Mouse (Mus musculus) G1E-ER4 (cell line): ENCODE results near the gene Myo18b. TPM values are rescaled to one million over a fixed set of nuclear protein-coding genes. Genes with fewer than 3 reads are reported as not detected.

ENCODE experiments used
- GATA1 ChIP-seq: IDR thresholded peaks from one replicate; pipeline ENCODE4 v1.8.0; 2012; ENCODE audit warnings: low read length, inconsistent platforms
- polyA plus RNA-seq: library from polyadenylated mRNA; stranded (reverse); fragments of >175 nt; gene quantifications from 2 replicates; pipeline ENCODE4 v1.2.3, GENCODE M21; 2012

The Myo18b gene
- polyA plus RNA-seq, 1 experiment, result not detected

- TF ChIP-seq GATA1, result no peak
Observed at GRCm38 (mm10) chr5:112893462-112894060, 2.6 kb downstream of the Myo18b start.

GRCm38 (mm10) chr5:112892411-112892810 lies 3.8 kb downstream of the Myo18b start:
- no peak for TF ChIP-seq GATA1

- TF ChIP-seq GATA1, result no peak
Observed at GRCm38 (mm10) chr5:112888651-112889050, 7.5 kb downstream of the Myo18b start.

- no peak for TF ChIP-seq GATA1
Observed at GRCm38 (mm10) chr5:112886687-112887491, 9.3 kb downstream of the Myo18b start.

- no peak for TF ChIP-seq GATA1
Observed at GRCm38 (mm10) chr5:112877391-112878115, 18.6 kb downstream of the Myo18b start.

GRCm38 (mm10) chr5:112876846-112877390 lies 19.2 kb downstream of the Myo18b start:
- no peak for TF ChIP-seq GATA1

GRCm38 (mm10) chr5:112872999-112873398 lies 23.2 kb downstream of the Myo18b start:
- TF ChIP-seq GATA1, result no peak

GRCm38 (mm10) chr5:112870729-112871128 lies 25.4 kb downstream of the Myo18b start:
- TF ChIP-seq GATA1, result no peak

GRCm38 (mm10) chr5:112868620-112869019 lies 27.5 kb downstream of the Myo18b start:
- TF ChIP-seq GATA1, result no peak

- no peak for TF ChIP-seq GATA1
Observed at GRCm38 (mm10) chr5:112864719-112865367, 31.3 kb downstream of the Myo18b start.

- no peak for TF ChIP-seq GATA1
Observed at GRCm38 (mm10) chr5:112859379-112860035, 36.7 kb downstream of the Myo18b start.

GRCm38 (mm10) chr5:112853179-112853578 lies 43.0 kb downstream of the Myo18b start:
- no peak for TF ChIP-seq GATA1

- TF ChIP-seq GATA1, result no peak
Observed at GRCm38 (mm10) chr5:112851389-112851788, 44.8 kb downstream of the Myo18b start.

GRCm38 (mm10) chr5:112848586-112849280 lies 47.4 kb downstream of the Myo18b start:
- no peak for TF ChIP-seq GATA1
